Mouse (Mus musculus) small intestine, adult 2 months (tissue): Measurements from ENCODE around the gene Myo18a. TPM values are rescaled to one million over a fixed set of nuclear protein-coding genes. Genes with fewer than 3 reads are reported as not detected.

Experiments
- H3K27ac ChIP-seq: fragments of 200-500 bp; 2 replicates; pipeline ENCODE4 v1.5.1; 2012; ENCODE audit warnings: low read depth, low read length, control low read depth, inconsistent platforms; ENCODE audit not compliant: insufficient read depth
- H3K27me3 ChIP-seq: fragments of 200-500 bp; 2 replicates; pipeline ENCODE4 v1.6.1; 2012; ENCODE audit warnings: mild to moderate bottlenecking, moderate library complexity, low read length, inconsistent platforms; ENCODE audit not compliant: control insufficient read depth, insufficient read depth
- H3K36me3 ChIP-seq: fragments of 200-500 bp; 2 replicates; pipeline ENCODE4 v1.6.1; 2012; ENCODE audit warnings: mild to moderate bottlenecking, low read length, control low read depth, inconsistent platforms; ENCODE audit not compliant: control insufficient read depth, insufficient read depth
- H3K4me1 ChIP-seq: fragments of 200-500 bp; 2 replicates; pipeline ENCODE4 v1.6.1; 2012; ENCODE audit warnings: low read length, inconsistent platforms, mixed read lengths; ENCODE audit not compliant: control insufficient read depth, insufficient read depth, insufficient read length
- H3K4me3 ChIP-seq: fragments of 200-500 bp; 2 replicates; pipeline ENCODE4 v1.5.1; 2012; ENCODE audit warnings: low read depth, mild to moderate bottlenecking, control low read depth, inconsistent platforms, low read length, moderate library complexity
- CTCF ChIP-seq: fragments of 200-500 bp; IDR thresholded peaks from 2 replicates; pipeline ENCODE4 v1.5.1; 2012; ENCODE audit warnings: low read depth, mild to moderate bottlenecking, control low read depth, inconsistent platforms, low read length, moderate library complexity, mixed read lengths; ENCODE audit not compliant: insufficient replicate concordance, insufficient read length; ENCODE audit errors: extremely low read depth
- POLR2A ChIP-seq: fragments of 200-500 bp; IDR thresholded peaks from 2 replicates; pipeline ENCODE4 v1.6.1; 2012; ENCODE audit warnings: low read depth, mild to moderate bottlenecking, control low read depth, inconsistent platforms, low read length, moderate library complexity
- WGBS: fragments of 180-500 bp; shearing (Covaris S2); methylation state at CpG from one replicate; pipeline ENCODE4 v1.1.7; 2018; 5-methylcytosine and 5-hydroxymethylcytosine counted together
- polyA plus RNA-seq: library from polyadenylated mRNA; depleted of rRNA; stranded (reverse); fragments of >200 nt; gene quantifications from 2 replicates; pipeline ENCODE4 v1.2.3, GENCODE M21; 2012; rRNA removed

Gene Myo18a
- polyA plus RNA-seq, 1 experiment, result 149 TPM

DNA sequence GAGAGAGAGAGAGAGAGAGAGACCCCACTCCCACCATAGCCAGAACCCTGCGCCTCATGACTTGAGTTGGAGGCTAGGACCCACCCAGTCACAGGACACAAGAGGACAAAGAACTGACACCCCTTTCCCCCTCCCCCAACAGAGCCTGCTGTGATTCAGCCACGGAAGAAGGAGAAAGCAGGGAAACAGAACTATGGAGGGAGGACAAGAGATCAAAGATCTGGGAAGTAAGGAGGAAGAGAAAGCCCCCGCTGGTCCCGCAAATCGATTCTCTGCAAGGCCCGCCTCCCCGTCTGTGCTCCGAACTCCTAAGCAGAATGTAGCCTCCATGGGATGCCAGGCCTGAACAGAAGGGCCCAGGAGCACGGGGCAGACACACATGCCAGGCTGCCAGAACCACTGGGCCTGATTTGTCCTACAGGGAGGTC is 143.7 kb downstream of the Myo18a start:
- Histone ChIP-seq H3K4me1 (no peaks in the 10 kb centered on the region), H3K4me3 (no peak overlapping the region), H3K27me3 (no peaks in the 10 kb centered on the region; the same call in 1 of the 2 replicates), H3K36me3 (no peaks in the 10 kb centered on the region), H3K27ac (no peak overlapping the region)
- TF ChIP-seq CTCF (no peak), POLR2A (no peak)
- WGBS, result 20% methylated on average over 9 of the region's 9 CpGs

DNA sequence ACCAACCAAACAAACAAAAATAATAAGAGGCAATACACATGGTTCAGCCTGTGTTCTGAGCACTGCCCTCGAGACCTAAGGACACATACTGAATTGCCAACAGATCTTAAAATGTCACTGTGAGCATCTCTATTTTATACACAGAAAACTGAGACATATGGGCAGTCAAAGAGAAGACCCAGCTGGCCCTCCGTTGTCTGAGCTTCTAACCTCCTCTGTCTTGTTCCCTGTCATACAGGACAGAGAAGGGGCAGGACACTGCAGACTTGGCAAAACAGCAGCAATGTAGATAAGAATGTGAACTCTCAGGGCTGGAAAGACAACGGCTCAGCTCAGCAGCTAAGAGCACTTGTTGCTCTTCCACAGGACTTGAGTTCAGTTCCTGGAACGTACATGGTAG is 145.4 kb downstream of the Myo18a start:
- Histone ChIP-seq H3K27me3 (no peaks in the 10 kb centered on the region; the same call in 1 of the 2 replicates), H3K4me1 (no peaks in the 10 kb centered on the region), H3K4me3 (no peak overlapping the region), H3K36me3 (no peaks in the 10 kb centered on the region), H3K27ac (no peak overlapping the region)
- WGBS, result 47% methylated on average over 4 of the region's 4 CpGs
- no peak for TF ChIP-seq POLR2A
- TF ChIP-seq CTCF, result no peak

DNA sequence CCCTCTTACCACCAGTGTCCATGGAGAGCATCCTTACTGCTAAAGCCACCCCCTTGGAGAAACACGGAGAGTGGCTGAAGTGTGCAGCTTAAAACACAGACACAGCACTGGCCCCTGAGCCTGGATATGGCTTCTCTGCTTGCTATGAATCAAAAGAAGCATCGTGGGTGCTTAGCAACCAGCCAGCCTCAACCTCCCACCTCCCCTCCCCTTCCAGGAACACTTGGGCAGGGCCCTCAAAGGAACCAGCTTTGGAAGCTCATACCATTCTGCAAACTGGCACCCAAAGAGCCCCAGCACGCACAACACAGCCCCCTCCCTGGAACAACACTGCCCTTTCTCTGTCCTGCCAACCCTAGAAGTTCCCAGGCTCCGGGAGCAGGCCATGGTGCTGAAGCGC is 146.3 kb downstream of the Myo18a start:
- Histone ChIP-seq H3K27ac (no peak overlapping the region), H3K4me3 (no peak overlapping the region), H3K27me3 (peaks cover 5% of the 10 kb centered on the region; the same call in 1 of the 2 replicates), H3K4me1 (no peaks in the 10 kb centered on the region), H3K36me3 (no peaks in the 10 kb centered on the region)
- TF ChIP-seq POLR2A (no peak), CTCF (no peak)
- 30% methylated on average over 5 of the region's 5 CpGs for WGBS

DNA sequence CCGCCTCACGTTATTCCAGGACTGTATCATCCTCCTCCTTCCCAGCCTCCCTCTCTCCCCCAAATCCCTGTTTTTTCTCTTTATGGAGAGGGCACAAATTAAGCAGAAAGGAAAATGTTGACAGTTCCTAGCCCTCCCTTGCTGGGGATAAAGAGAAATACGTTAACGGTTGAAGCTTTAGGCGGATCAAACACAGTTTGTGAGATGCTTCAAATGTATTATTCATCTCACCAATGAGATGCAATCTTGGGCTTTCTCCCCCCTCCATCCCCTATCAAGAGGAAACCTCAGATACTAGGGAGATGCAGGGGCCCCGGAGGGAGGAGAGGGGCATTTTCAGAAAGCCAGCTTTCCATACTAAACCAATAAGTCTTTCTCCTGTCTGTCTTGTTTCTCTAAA is 146.7 kb downstream of the Myo18a start:
- Histone ChIP-seq H3K27ac (no peak overlapping the region), H3K27me3 (peaks cover 8% of the 10 kb centered on the region), H3K4me3 (no peak overlapping the region), H3K36me3 (no peaks in the 10 kb centered on the region), H3K4me1 (no peaks in the 10 kb centered on the region; the same call in 1 of the 2 replicates)
- WGBS, result 30% methylated on average over 6 of the region's 6 CpGs
- no peak for TF ChIP-seq POLR2A
- TF ChIP-seq CTCF, result no peak

DNA sequence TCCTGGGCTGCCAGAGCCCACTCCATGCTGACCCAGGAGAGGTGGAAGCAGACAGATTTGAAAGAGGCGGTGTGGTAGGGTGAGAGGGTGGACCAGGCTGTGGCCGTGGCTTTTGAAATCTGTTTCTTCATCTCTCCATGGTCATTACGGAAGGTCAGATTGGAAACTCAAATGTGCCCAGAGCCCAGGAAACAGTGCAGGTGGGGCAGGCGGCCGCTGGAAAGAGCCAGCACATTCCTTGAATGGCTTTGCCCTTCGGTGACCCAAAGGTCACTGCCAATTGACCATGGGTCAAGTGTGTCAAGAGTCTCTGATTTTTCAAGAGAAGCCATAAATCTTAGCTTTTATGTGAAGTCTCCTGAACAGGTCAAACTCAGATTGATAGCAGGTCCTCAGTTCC is 150.5 kb downstream of the Myo18a start:
- Histone ChIP-seq H3K36me3 (no peaks in the 10 kb centered on the region), H3K4me3 (no peak overlapping the region), H3K4me1 (no peaks in the 10 kb centered on the region; the same call in 1 of the 2 replicates), H3K27me3 (peaks cover 20% of the 10 kb centered on the region), H3K27ac (no peak overlapping the region)
- TF ChIP-seq POLR2A (no peak), CTCF (no peak)
- 69% methylated on average over 6 of the region's 6 CpGs for WGBS

DNA sequence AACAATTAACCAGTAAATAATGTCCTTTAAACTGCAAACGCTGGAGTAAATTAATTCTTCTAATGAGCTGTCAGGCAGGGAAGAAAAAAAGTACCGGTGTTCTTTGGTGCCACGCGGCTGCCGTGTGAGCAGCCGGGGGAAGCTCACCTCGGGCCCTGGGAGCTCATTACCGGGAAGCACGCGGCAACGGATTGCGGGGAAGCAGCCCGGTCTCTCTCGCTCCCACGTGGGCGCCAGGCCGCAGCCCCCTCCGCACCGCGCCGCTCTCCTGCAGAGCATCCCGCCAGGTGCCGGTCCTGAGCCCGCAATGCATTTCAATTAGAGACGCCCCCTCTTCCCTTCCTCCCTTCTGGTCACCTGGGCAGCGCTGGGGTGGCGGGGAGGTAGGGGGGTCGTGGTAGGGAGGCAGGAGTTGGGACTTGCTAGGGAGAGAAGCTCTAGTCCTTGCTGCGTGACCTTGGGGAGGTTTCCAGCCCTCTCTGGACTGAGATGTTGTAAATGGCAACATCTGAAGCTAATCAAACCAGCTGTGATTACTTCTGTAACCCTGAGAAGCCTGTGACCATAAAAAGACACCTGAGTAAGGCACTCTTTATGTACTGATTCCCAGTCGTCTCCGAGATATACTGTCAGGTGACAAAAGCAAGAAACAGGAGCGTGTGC is 151.7 kb downstream of the Myo18a start:
- WGBS, result 7% methylated on average over 32 of the region's 32 CpGs
- no peaks in the 10 kb centered on the region for H3K36me3 ChIP-seq

More for the DNA sequence above, 151.7 kb downstream of the Myo18a start:
- TF ChIP-seq POLR2A (no peak), CTCF (no peak)
- H3K4me3 ChIP-seq, result no peak overlapping the region
- no peaks in the 10 kb centered on the region; the same call in 1 of the 2 replicates for H3K4me1 ChIP-seq
- peaks cover 20% of the 10 kb centered on the region for H3K27me3 ChIP-seq
- H3K27ac ChIP-seq, result no peak overlapping the region

Other genes starting within 250 kb of the Myo18a start
- 2.7 and 3.7 TPM in 2 replicates for gene Abhd15, start 248.1 kb upstream of the Myo18a start, polyA plus RNA-seq
- gene Trp53i13, start 247.3 kb upstream of the Myo18a start, polyA plus RNA-seq, result 15.2 and 46.8 TPM in 2 replicates
- gene Gm10392, start 244.0 kb upstream of the Myo18a start, polyA plus RNA-seq, result not detected in 2 replicates
- 0.80 and 1.7 TPM in 2 replicates for gene Taok1, start 155.4 kb upstream of the Myo18a start, polyA plus RNA-seq
- 5.4 and 11.8 TPM in 2 replicates for gene Nufip2, start 77.1 kb upstream of the Myo18a start, polyA plus RNA-seq
- not detected in 2 replicates for gene Cryba1, start 38.0 kb upstream of the Myo18a start, polyA plus RNA-seq
- not detected in 2 replicates for gene Gm10277, start 24.5 kb downstream of the Myo18a start, polyA plus RNA-seq
- gene Pipox, start 130.8 kb downstream of the Myo18a start, polyA plus RNA-seq, result 7.3 and 13.8 TPM in 2 replicates
- gene Sez6, start 167.6 kb downstream of the Myo18a start, polyA plus RNA-seq, result 0.41 and 0.46 TPM in 2 replicates
- gene Phf12, start 219.5 kb downstream of the Myo18a start, polyA plus RNA-seq, result 21.7 and 33.0 TPM in 2 replicates